Mouse (Mus musculus): ENCODE measurements around the gene Usp20.
A peak's percentile ranks its signal among the peaks of the same experiment; 100 is the strongest.

The Usp20 gene

GRCm38 (mm10) chr2:31040043-31040442, 58.0 kb downstream of the Usp20 start:
- DNase-seq (ENCODE audit: low spot score in 2 of 2), result no peak

- DNase-seq (ENCODE audit: low spot score in 2 of 2), result no peak
These were observed 58.4 kb downstream of the Usp20 start for GRCm38 (mm10) chr2:31040487-31040886.

GRCm38 (mm10) chr2:31041386-31041785, 59.3 kb downstream of the Usp20 start:
- no peak for DNase-seq (ENCODE audit: low spot score in 2 of 2)

- DNase-seq (ENCODE audit: low spot score in 2 of 2), result no peak
These were observed 60.8 kb downstream of the Usp20 start for GRCm38 (mm10) chr2:31042881-31043280.

- no peak for DNase-seq (ENCODE audit: low spot score in 2 of 2)
These were observed 61.8 kb downstream of the Usp20 start for GRCm38 (mm10) chr2:31043856-31044255.

- no peak for DNase-seq (ENCODE audit: low spot score in 2 of 2)
These were observed 66.0 kb downstream of the Usp20 start for GRCm38 (mm10) chr2:31048037-31048436.

- DNase-seq (ENCODE audit: low spot score in 2 of 2), result no peak
These were observed 70.4 kb downstream of the Usp20 start for GRCm38 (mm10) chr2:31052441-31052840.

GRCm38 (mm10) chr2:31053426-31053825, 71.3 kb downstream of the Usp20 start:
- no peak for DNase-seq (ENCODE audit: low spot score in 2 of 2)

- no peak for DNase-seq (ENCODE audit: low spot score in 2 of 2)
These were observed 71.8 kb downstream of the Usp20 start for GRCm38 (mm10) chr2:31053851-31054340.

- DNase-seq (ENCODE audit: low spot score in 2 of 2), result no peak
These were observed 74.0 kb downstream of the Usp20 start for GRCm38 (mm10) chr2:31056070-31056469.

GRCm38 (mm10) chr2:31057549-31058177, 75.6 kb downstream of the Usp20 start:
- no peak for DNase-seq (ENCODE audit: low spot score in 2 of 2)

- DNase-seq (ENCODE audit: low spot score in 2 of 2), result no peak
These were observed 76.4 kb downstream of the Usp20 start for GRCm38 (mm10) chr2:31058443-31058842.

- DNase-seq (ENCODE audit: low spot score in 2 of 2), result no peak
These were observed 78.2 kb downstream of the Usp20 start for GRCm38 (mm10) chr2:31060271-31060670.

GRCm38 (mm10) chr2:31060787-31061730, 79.0 kb downstream of the Usp20 start:
- peak; percentile 45 to 57 for DNase-seq (ENCODE audit: low spot score in 2 of 2)

GRCm38 (mm10) chr2:31061868-31062628, 80.0 kb downstream of the Usp20 start:
- no peak for DNase-seq (ENCODE audit: low spot score in 2 of 2)

GRCm38 (mm10) chr2:31066019-31066789, 84.1 kb downstream of the Usp20 start:
- DNase-seq (ENCODE audit: low spot score in 2 of 2), result no peak

GRCm38 (mm10) chr2:31067059-31067595, 85.0 kb downstream of the Usp20 start:
- DNase-seq (ENCODE audit: low spot score in 2 of 2), result no peak

- no peak for DNase-seq (ENCODE audit: low spot score in 2 of 2)
These were observed 85.7 kb downstream of the Usp20 start for GRCm38 (mm10) chr2:31067696-31068245.

GRCm38 (mm10) chr2:31068246-31069113, 86.4 kb downstream of the Usp20 start:
- no peak for DNase-seq (ENCODE audit: low spot score in 2 of 2)

GRCm38 (mm10) chr2:31069114-31069445, 87.0 kb downstream of the Usp20 start:
- DNase-seq (ENCODE audit: low spot score in 2 of 2), result no peak

All from spleen, postnatal 14 days (tissue).